Mouse (Mus musculus) liver, embryonic 12.5 days (tissue): ENCODE measurements around the gene Ccsap. TPM values are rescaled to one million over a fixed set of nuclear protein-coding genes. Genes with fewer than 3 reads are reported as not detected.
"Not testable (repeated sequence)": the region's sequence is repeated elsewhere in the genome, so short reads cannot be mapped to it uniquely, and the experiment has no call there.

ENCODE experiments used
- ATAC-seq: fragments of 200-750 bp; cut with Nextera tagmentation; 2 replicates; pipeline ENCODE4 v1.8.0; 2017; ENCODE audit warnings: moderate number of reproducible peaks, mild to moderate bottlenecking, moderate library complexity
- H3K27ac ChIP-seq: fragments of 300-500 bp; sonication (generic); 2 replicates; pipeline ENCODE4 v1.5.1; 2016; ENCODE audit warnings: mild to moderate bottlenecking
- H3K27me3 ChIP-seq: fragments of 300-500 bp; sonication (generic); replicated peaks from 2 replicates; pipeline ENCODE4 v1.6.1; 2016; ENCODE audit warnings: mild to moderate bottlenecking, moderate library complexity
- H3K36me3 ChIP-seq: fragments of 300-500 bp; sonication (generic); 2 replicates; pipeline ENCODE4 v1.6.1; 2016; ENCODE audit warnings: mild to moderate bottlenecking, moderate library complexity
- H3K4me1 ChIP-seq: fragments of 300-500 bp; sonication (generic); 2 replicates; pipeline ENCODE4 v1.6.1; 2016
- H3K4me2 ChIP-seq: fragments of 300-500 bp; sonication (generic); 2 replicates; pipeline ENCODE4 v1.6.1; 2016; ENCODE audit warnings: mild to moderate bottlenecking, moderate library complexity
- H3K4me3 ChIP-seq: fragments of 300-500 bp; sonication (generic); 2 replicates; pipeline ENCODE4 v1.5.1; 2016; ENCODE audit warnings: mild to moderate bottlenecking, moderate library complexity
- H3K9ac ChIP-seq: fragments of 300-500 bp; sonication (generic); 2 replicates; pipeline ENCODE4 v1.6.1; 2016; ENCODE audit warnings: mild to moderate bottlenecking, moderate library complexity
- H3K9me3 ChIP-seq: fragments of 300-500 bp; sonication (generic); replicated peaks from 2 replicates; pipeline ENCODE4 v1.6.1; 2016; ENCODE audit warnings: mild to moderate bottlenecking, moderate library complexity
- WGBS: fragments of 180-500 bp; shearing (Covaris S2); methylation state at CpG from one replicate; pipeline ENCODE4 v1.1.7; 2016; ENCODE audit not compliant: insufficient replicate concordance; 5-methylcytosine and 5-hydroxymethylcytosine counted together
- polyA plus RNA-seq: library from polyadenylated mRNA; unstranded; fragments of >200 nt; fragmentation: Nextera tagmentation; extraction: Ambion mirVana; gene quantifications from 2 replicates; pipeline ENCODE4 v1.2.1, GENCODE M21; 2016

Gene Ccsap
- polyA plus RNA-seq, 1 experiment from 2014 or later, result 5.8 TPM

DNA sequence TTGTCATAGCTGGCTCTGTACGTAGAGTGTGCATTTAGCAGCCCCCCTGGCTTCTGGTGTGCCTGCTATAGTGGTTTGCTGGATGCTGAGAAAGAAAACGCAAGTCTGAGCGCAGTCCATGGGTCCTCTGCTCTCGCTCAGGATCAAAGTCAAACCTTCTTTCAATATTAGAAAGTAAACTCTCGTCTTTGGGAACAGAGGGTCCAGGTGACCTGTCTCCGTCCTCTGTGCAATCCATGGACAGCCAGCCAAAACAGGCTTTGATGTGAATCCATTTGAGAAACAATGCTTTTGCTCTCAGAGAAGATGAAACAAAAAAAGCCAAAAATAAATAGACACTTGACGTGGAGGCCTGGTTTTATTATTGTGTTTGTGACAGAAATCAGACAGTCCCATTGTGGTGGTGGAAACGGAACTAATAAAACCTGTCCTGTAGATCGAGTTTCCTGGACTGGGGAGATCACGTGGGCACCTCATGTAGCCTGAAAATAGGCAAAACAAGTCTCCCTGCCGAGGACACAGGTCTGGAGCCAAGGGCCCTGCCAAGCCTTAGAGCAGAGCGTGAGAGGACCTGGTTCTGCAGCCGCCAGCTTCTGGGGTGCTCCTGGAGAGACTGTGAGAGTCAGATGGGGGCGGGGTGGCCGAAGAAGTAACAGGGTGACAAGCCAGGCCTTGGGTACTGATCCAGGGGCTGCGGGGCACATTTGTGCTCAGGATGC is 46.7 kb downstream of the Ccsap start:
- Histone ChIP-seq H3K27ac (peak overlapping the region; percentile 42; the same call in 1 of the 2 replicates), H3K4me1 (peaks cover 64% of the 10 kb centered on the region), H3K9ac (peak overlapping the region; percentile 28; the same call in 1 of the 2 replicates), H3K4me2 (no peak overlapping the region), H3K4me3 (no peak overlapping the region), H3K9me3 (no peaks in the 10 kb centered on the region), H3K36me3 (peaks cover 51% of the 10 kb centered on the region), H3K27me3 (no peaks in the 10 kb centered on the region)
- ATAC-seq, result no peak
- WGBS, result 77% methylated on average over 16 of the region's 16 CpGs

DNA sequence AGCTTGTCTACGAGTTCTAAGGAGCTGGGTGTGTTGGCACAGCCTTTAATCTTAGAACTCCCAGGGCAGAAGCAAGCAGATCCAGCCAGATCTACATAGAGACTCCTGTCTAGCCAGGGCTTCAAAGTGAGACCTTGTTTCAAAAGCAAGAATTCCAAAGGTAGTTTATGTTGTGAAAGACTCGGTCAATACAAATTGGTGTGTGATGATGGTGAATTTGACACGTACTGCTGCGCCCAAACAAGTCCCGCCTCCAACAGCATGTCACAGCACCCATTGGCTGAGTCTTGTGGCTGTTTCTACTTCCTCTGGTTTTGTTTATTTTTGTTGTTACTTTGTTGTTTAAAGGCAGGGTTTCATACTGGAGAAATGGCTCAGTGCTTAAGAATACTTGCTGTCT is 47.8 kb downstream of the Ccsap start:
- Histone ChIP-seq H3K27ac (no peak overlapping the region; the same call in 1 of the 2 replicates), H3K9ac (no peak overlapping the region), H3K27me3 (no peaks in the 10 kb centered on the region), H3K4me3 (no peak overlapping the region), H3K36me3 (peaks cover 42% of the 10 kb centered on the region), H3K4me2 (no peak overlapping the region), H3K9me3 (no peaks in the 10 kb centered on the region), H3K4me1 (peaks cover 74% of the 10 kb centered on the region)
- 82% methylated on average over 5 of the region's 5 CpGs for WGBS
- no peak for ATAC-seq

DNA sequence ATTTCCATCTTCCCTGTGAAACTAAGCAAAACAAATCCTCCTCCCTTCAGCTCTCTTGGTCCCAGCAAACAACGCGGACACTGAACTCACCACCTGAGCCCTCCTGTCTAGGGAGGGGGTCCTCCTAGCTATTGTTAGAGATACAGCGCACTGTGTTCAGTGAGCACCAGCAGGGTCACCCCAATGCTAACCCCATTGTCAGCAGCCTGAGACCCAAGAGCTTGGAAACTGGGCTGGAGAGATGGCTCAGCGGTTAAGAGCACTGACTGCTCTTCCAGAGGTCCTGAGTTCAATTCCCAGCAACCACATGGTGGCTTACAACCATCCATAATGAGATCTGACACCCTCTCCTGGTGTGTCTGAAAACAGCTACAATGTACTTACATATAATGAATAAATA is 50.7 kb downstream of the Ccsap start:
- 83% methylated on average over 4 of the region's 4 CpGs for WGBS
- Histone ChIP-seq H3K4me1 (peaks cover 86% of the 10 kb centered on the region), H3K36me3 (peaks cover 17% of the 10 kb centered on the region)
- H3K4me2 ChIP-seq, H3K27ac ChIP-seq, H3K27me3 ChIP-seq, H3K4me3 ChIP-seq, H3K9ac ChIP-seq, ATAC-seq, H3K9me3 ChIP-seq: not testable (repeated sequence)

DNA sequence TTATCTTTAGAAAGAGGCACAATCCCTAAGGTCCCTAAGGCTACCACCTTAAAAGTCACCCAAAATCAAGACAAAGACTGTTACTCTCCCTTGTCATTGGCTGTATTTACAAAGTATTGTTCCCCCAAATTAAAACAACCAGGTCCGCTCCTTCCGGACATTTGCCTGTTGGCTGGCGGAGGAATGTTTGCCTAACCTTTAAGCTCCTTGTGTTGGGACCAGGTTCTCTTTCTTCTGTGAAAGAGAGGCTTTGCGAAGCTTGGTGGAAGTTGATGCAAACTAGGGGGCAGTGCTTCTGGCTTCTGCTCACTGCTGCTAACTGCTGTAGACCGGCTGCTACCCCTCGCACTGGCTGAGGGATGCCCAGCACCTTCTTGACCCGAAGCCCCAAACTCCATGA is 51.3 kb downstream of the Ccsap start:
- no peak overlapping the region for H3K9ac ChIP-seq
- peaks cover 81% of the 10 kb centered on the region for H3K4me1 ChIP-seq
- ATAC-seq, result no peak
- no peak overlapping the region for H3K4me3 ChIP-seq
- H3K4me2 ChIP-seq, result peak overlapping the region; percentile 17; the same call in 1 of the 2 replicates
- WGBS, result 79% methylated on average over 7 of the region's 7 CpGs
- H3K27ac ChIP-seq, result no peak overlapping the region
- H3K9me3 ChIP-seq, result no peaks in the 10 kb centered on the region
- peaks cover 15% of the 10 kb centered on the region for H3K36me3 ChIP-seq
- H3K27me3 ChIP-seq, result no peaks in the 10 kb centered on the region

DNA sequence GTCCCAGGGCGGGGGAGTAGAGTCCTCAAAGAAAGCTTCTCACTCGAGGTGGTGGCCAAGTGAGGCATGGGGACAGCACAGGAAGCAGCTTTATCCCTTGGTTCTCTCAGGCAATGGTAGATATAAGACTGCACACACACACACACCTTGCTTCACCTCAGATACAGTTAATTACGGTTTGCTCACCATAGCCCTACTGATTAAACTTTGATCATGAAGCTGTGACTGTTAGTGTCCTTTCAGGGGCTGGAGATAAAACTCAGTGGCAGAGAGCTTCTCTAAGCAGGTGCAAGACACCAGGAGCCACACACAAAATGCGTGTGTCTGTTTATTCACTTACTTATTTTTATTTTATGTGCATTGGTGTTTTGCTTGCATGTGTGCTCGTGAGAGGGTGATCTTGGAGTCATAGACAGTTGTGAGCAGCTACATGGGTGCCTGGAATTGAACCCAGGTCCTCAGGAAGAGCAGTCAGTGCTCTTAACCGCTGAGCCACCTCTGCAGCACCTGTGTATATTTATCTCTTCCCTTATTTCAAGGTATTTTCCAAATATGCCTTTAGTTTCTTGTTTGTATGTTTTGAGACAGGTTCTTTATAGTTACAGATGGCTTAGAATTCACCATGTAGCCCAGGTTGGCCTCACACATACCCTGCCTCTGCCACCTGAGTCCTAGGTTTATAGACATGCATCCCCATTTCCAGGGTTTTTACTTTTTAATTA is 52.0 kb downstream of the Ccsap start:
- Histone ChIP-seq H3K27me3 (no peaks in the 10 kb centered on the region), H3K36me3 (peaks cover 15% of the 10 kb centered on the region), H3K27ac (peak overlapping the region; percentile 71), H3K4me1 (peaks cover 76% of the 10 kb centered on the region), H3K9ac (peak overlapping the region; percentile 80; the same call in 1 of the 2 replicates), H3K9me3 (no peaks in the 10 kb centered on the region), H3K4me3 (peak overlapping the region; percentile 73), H3K4me2 (peak overlapping the region; percentile 89)
- ATAC-seq, result no peak
- WGBS, result 40% methylated on average over 6 of the region's 6 CpGs

DNA sequence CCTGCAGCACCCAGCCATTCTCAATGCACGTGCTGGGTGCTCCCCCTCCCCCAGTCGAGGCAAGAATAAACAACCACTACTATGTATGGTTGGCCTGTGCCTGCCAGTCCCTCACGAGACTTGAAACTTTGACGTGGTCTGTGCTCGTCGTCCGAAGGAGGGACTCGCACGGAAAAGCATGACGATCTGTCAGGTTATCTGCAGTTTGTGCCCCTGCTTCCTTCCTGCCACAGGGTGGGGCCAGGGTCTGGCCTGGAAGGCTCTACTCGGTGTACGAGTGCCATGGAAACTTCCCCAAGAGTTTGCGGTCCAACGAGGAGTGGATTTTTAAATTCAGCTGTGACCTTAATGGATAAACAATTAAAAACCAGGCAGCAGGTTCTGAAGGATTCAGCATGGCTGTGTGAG is 53.0 kb downstream of the Ccsap start:
- H3K9ac ChIP-seq, result peak overlapping the region; percentile 80
- peak overlapping the region; percentile 71 for H3K27ac ChIP-seq
- peak overlapping the region; percentile 89 for H3K4me2 ChIP-seq
- ATAC-seq, result peak; percentile 73
- H3K4me3 ChIP-seq, result peak overlapping the region; percentile 73
- H3K4me1 ChIP-seq, result peaks cover 66% of the 10 kb centered on the region
- H3K36me3 ChIP-seq, result peaks cover 13% of the 10 kb centered on the region
- H3K27me3 ChIP-seq, result no peaks in the 10 kb centered on the region
- no peaks in the 10 kb centered on the region for H3K9me3 ChIP-seq
- WGBS, result 2% methylated on average over 14 of the region's 14 CpGs

DNA sequence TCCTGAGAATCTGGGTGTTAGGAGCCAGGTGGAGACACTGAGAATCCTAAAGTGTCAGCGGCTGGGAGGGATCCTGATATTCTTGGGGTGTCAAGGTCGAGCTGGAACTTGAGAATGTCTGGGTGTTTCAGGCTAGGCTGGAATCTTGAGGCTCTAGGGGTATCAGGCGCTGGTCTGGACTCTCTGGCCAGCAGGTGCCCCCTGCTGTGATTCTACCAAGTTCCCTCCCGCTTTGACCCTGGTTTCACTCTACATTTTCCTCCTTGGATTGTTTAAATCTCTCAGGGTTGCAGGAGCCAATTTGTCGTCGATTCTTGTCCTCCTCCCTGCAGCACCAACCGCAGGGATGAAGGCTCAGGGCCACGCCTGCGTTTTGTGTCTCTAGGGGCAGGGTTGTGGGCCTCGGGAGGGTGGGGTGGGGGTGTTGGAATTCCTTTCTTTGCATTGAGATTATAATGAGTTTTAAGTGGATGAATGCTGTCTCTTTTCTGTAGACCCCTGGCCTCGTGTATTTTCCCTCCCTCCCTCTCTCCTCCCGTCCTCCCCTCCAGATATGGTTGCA is 53.6 kb downstream of the Ccsap start:
- peak overlapping the region; percentile 80 for H3K9ac ChIP-seq
- peak overlapping the region; percentile 71 for H3K27ac ChIP-seq
- peaks cover 60% of the 10 kb centered on the region for H3K4me1 ChIP-seq
- H3K36me3 ChIP-seq, result peaks cover 13% of the 10 kb centered on the region
- peak overlapping the region; percentile 73 for H3K4me3 ChIP-seq
- H3K9me3 ChIP-seq, result no peaks in the 10 kb centered on the region
- H3K27me3 ChIP-seq, result no peaks in the 10 kb centered on the region
- peak overlapping the region; percentile 89 for H3K4me2 ChIP-seq
- 1% methylated on average over 12 of the region's 12 CpGs for WGBS
- ATAC-seq, result no peak

DNA sequence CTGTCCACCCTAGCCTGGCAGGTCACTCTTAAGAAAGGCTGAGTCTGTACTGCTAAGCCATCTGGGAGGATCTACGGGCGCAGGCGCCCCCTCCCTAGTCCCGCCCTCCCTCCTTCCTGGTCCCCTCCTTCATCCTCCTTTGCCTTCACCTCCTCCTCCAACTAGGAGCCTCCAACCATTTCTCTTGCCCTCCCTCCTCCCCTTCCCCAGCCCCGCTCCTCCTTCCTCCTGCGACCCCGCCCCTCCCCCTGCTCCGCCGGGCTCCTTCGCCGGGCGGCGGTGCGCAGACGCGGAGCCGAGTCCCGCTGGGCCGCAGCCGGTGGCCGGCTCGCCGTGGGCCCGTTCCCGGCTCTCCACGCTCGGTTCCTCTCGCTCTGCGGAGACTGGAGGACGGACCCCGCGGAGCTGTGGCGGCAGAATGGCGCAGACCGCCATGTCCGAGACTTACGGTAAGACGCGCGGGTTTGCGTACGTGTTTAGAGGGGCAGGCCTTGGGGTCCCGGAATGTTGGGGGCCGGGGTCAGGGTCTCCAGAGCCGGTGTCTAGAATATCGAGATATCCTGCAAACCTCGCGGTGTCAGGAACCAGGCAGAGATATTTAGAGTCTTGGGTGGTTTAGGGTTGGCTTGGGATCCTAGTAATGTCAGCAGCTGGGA is 54.2 kb downstream of the Ccsap start, which contains the start of gene Rab4a:
Gene Rab4a (plus strand): TSS at position 268 of the 656 bp plus-strand sequence.
- under 1% methylated on average over 44 of the region's 48 CpGs for WGBS
- Histone ChIP-seq H3K9ac (peak within 1 kb of the TSS; percentile 80), H3K27me3 (no peaks in the 10 kb centered on the region), H3K36me3 (peaks cover 13% of the 10 kb centered on the region), H3K27ac (peak within 1 kb of the TSS; percentile 71), H3K9me3 (no peaks in the 10 kb centered on the region; the same call in 1 of the 2 replicates), H3K4me2 (peak within 1 kb of the TSS; percentile 89), H3K4me1 (peaks cover 55% of the 10 kb centered on the region), H3K4me3 (peak within 1 kb of the TSS; percentile 73)
- peak; percentile 75 for ATAC-seq

DNA sequence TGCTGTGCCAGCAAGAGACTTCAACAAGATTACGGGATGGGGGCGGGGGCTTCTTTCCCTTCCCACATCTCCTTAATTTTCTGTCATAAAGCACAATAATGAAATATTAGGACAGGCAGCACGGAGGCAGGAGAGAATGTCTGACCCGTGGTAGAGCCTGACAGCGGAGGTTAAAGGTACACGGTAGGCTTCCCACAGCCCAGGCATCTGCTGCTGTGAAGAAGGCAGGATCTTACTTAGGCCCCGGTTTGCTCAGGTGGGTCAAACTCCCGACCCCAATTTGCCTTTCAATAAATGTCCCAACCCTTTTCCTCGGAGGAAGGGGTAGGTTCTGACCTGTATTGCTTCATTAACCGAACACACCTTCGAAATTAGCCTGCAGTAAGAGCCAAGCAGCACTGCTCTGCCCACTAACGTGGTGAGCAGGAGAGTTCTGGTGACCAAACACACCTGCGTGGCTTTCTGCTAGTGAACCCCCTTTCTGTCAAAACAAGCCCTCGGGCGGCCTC is 54.7 kb downstream of the Ccsap start:
- ATAC-seq, result peak; percentile 0; the same call in 1 of the 2 replicates
- peak overlapping the region; percentile 71; the same call in 1 of the 2 replicates for H3K27ac ChIP-seq
- 23% methylated on average over 15 of the region's 15 CpGs for WGBS

DNA sequence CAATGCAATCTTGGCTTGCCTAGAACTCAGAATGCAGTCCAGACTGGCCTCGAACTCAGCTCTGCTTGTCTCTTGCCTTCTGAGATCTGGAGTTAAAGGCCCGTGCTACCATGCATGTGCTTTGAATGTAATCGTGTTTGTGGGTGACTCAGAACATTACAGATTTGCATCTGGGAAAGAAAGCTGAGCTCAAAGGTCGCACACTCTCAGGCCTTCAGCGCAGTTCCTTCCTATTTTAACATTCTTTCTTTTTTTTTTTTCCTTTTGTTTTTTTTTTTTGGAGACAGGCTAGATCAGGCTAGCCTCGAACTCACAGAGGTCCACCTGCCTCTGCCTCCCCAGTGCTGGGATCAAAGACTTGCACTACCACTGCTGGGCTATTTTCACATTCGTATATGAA is 55.4 kb downstream of the Ccsap start:
- Histone ChIP-seq H3K9me3 (no peaks in the 10 kb centered on the region; the same call in 1 of the 2 replicates), H3K4me2 (no peak overlapping the region), H3K27ac (no peak overlapping the region), H3K4me3 (no peak overlapping the region), H3K36me3 (peaks cover 7% of the 10 kb centered on the region; the same call in 1 of the 2 replicates), H3K4me1 (peaks cover 59% of the 10 kb centered on the region), H3K9ac (no peak overlapping the region), H3K27me3 (no peaks in the 10 kb centered on the region)
- ATAC-seq, result no peak
- 69% methylated on average over 7 of the region's 7 CpGs for WGBS

More for the DNA sequence above, 54.7 kb downstream of the Ccsap start:
- peak overlapping the region; percentile 73 for H3K4me3 ChIP-seq
- H3K9me3 ChIP-seq, result no peaks in the 10 kb centered on the region; the same call in 1 of the 2 replicates
- peaks cover 58% of the 10 kb centered on the region for H3K4me1 ChIP-seq
- no peaks in the 10 kb centered on the region for H3K27me3 ChIP-seq
- H3K9ac ChIP-seq, result peak overlapping the region; percentile 80
- peaks cover 11% of the 10 kb centered on the region for H3K36me3 ChIP-seq
- H3K4me2 ChIP-seq, result peak overlapping the region; percentile 89

DNA sequence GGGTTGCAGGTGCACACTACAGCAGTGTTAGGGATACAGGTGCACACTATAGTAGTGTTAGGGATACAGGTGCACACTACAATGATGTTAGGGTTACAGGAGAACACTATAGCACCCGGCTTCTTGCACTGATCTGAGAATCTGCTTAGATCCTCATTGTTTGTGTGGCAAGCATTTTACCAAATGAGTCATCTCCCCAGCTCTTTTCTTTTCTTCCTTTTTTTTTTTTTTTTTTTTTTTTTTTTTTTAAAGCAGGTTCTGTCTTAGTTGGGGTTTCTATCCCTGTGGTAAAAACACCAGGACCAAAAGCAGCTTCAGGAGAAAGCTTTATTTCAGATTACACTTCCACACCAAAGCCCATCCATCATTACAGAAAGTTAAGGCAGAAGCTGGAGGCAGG is 56.4 kb downstream of the Ccsap start:
- 68% methylated on average over 1 of the region's 1 CpGs for WGBS

More for the DNA sequence above, 56.4 kb downstream of the Ccsap start:
- no peak overlapping the region for H3K27ac ChIP-seq
- no peak overlapping the region for H3K9ac ChIP-seq
- H3K36me3 ChIP-seq, result 0 out of 2 replicates have a peak, but pooled peaks cover under 1% of the 10 kb centered on the region
- ATAC-seq, result no peak
- peaks cover 61% of the 10 kb centered on the region for H3K4me1 ChIP-seq
- H3K27me3 ChIP-seq, result no peaks in the 10 kb centered on the region
- no peak overlapping the region for H3K4me3 ChIP-seq
- no peaks in the 10 kb centered on the region; the same call in 1 of the 2 replicates for H3K9me3 ChIP-seq
- H3K4me2 ChIP-seq, result no peak overlapping the region
